Mouse (Mus musculus) C2C12 (cell line): ENCODE data around the gene Trpm1. TPM values are rescaled to one million over a fixed set of nuclear protein-coding genes. Genes with fewer than 3 reads are reported as not detected.

Experiments
- H3K27me3 ChIP-seq: one replicate; pipeline ENCODE4 v1.6.1; 2011; ENCODE audit not compliant: control insufficient read depth, insufficient read depth, insufficient read length
- H3K36me3 ChIP-seq: one replicate; pipeline ENCODE4 v1.6.1; 2011; ENCODE audit not compliant: control insufficient read depth, insufficient read depth
- H3K4me3 ChIP-seq: one replicate; pipeline ENCODE4 v1.5.1; 2011; ENCODE audit warnings: mild to moderate bottlenecking, control low read depth; ENCODE audit not compliant: poor library complexity, insufficient read depth, severe bottlenecking
- H3K79me2 ChIP-seq: one replicate; pipeline ENCODE4 v1.6.1; 2011; ENCODE audit not compliant: control insufficient read depth, insufficient read depth
- H3K79me3 ChIP-seq: one replicate; pipeline ENCODE4 v1.6.1; 2011; ENCODE audit warnings: low read depth, control low read depth
- H3ac ChIP-seq: one replicate; pipeline ENCODE3; 2011; ENCODE audit warnings: low read depth; ENCODE audit not compliant: control insufficient read depth, insufficient read length
- CEBPB ChIP-seq: IDR thresholded peaks from one replicate; pipeline ENCODE4 v1.6.1; 2011; ENCODE audit warnings: low read depth, mild to moderate bottlenecking, control low read depth, moderate library complexity
- CTCF ChIP-seq: IDR thresholded peaks from one replicate; pipeline ENCODE4 v1.5.1; 2011; ENCODE audit not compliant: control insufficient read depth, insufficient read depth, insufficient read length
- FOSL1 ChIP-seq: IDR thresholded peaks from one replicate; pipeline ENCODE4 v1.8.0; 2011; ENCODE audit warnings: mild to moderate bottlenecking, low read length; ENCODE audit not compliant: poor library complexity, insufficient read depth, severe bottlenecking
- MAX ChIP-seq: IDR thresholded peaks from one replicate; pipeline ENCODE4 v1.6.1; 2011; ENCODE audit warnings: mild to moderate bottlenecking, control low read depth
- MYOD1 ChIP-seq: IDR thresholded peaks from one replicate; pipeline ENCODE4 v1.6.1; 2011; ENCODE audit warnings: low read depth; ENCODE audit not compliant: control insufficient read depth, insufficient read length
- MYOG ChIP-seq: IDR thresholded peaks from one replicate; pipeline ENCODE4 v1.6.1; 2011; ENCODE audit not compliant: control insufficient read depth, insufficient read length; ENCODE audit errors: extremely low read depth
- USF1 ChIP-seq: IDR thresholded peaks from one replicate; pipeline ENCODE4 v1.6.1; 2011; ENCODE audit warnings: low read depth, mild to moderate bottlenecking, control low read depth, moderate library complexity
- polyA plus RNA-seq: library from polyadenylated mRNA; unstranded; fragments of >200 nt; fragmentation: generic; extraction: Trizol; gene quantifications from one replicate; pipeline ENCODE4 v1.2.1, GENCODE M21; 2012; ENCODE audit warnings: missing spikeins

The Trpm1 gene
- polyA plus RNA-seq, 1 experiment, result 0.02 TPM

DNA sequence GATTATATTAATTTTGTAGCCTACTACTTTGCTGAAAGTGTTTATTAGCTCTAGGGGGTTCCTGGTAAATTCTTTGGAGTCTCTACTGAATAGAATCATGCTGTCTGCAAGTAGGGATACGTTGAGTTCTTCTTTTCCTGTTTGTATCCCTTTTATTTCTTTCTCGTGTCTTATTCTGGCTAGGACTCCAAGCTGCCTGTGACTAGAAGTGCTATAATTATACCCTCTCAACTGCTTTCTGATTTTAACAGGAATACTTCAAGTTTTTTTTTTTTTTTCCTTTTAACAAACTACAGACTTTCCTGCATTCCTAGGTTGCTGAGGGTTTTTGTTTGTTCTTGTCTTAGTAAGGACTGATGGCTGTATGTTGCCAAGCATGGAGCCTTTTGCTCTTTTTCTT, 4.3 kb upstream of the Trpm1 start:
- Histone ChIP-seq H3K79me3 (no peaks in the 10 kb centered on the region), H3K36me3 (no peaks in the 10 kb centered on the region), H3K4me3 (no peak overlapping the region), H3ac (no peak overlapping the region), H3K27me3 (no peaks in the 10 kb centered on the region), H3K79me2 (no peaks in the 10 kb centered on the region)
- TF ChIP-seq CEBPB (no peak), USF1 (no peak), FOSL1 (no peak), MYOD1 (no peak), CTCF (no peak), MAX (no peak), MYOG (no peak)

DNA sequence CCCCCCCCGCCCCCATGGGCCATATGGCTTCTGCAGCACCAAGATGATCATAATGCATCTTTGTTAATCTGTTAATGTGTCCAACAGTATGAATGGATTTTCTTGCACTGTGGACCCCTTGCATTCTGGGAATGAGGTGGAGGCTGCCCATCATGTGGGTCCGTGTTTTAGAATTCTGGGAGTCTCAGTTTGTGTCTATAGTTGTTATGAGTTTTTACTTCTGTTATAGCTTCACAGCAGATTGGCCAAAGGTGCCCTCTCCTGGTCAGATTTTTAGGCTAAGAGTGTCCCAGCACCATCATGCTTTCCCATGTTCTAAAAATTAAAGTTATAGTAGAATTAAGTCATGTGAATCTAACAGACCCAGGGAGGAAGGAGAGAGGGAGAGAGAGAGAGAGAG, 3.9 kb upstream of the Trpm1 start:
- no peaks in the 10 kb centered on the region for H3K27me3 ChIP-seq
- no peak for TF ChIP-seq FOSL1
- no peak for TF ChIP-seq CTCF
- TF ChIP-seq MYOG, result no peak
- no peak for TF ChIP-seq CEBPB
- TF ChIP-seq USF1, result no peak
- TF ChIP-seq MYOD1, result no peak
- H3ac ChIP-seq, result no peak overlapping the region

DNA sequence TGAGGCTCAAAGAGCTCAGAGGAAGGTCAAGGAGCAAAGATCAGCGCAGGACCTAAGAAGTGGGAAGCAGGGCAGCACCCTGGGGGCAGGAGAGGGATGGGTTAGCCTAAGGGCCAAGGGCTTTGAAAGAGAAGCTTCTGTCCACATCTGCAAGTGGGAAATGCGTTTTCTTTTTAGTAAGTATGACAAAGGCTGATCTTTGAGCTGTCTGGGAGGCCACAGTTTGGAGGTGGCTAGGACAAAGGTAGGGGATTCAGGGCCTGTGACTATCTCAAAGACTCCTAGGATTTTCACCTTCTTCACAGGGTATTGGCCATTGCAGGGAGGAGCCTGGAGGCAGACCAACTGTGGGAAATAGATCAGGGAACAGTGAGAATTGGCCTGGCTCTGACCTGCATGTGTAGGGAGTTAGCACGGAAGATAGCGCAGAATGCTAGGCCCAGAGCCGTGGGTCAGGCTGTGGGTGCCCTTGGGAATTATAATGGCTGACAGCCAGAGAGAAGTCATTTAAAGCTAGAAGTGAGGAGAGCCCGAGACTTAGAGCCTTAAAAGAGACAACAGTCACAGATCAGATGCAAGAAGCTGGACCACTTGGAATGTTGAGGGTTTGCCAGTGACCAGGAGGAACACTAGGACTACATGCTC, 3.1 kb upstream of the Trpm1 start:
- TF ChIP-seq CTCF, result no peak
- TF ChIP-seq MAX, result no peak
- no peak for TF ChIP-seq FOSL1
- TF ChIP-seq USF1, result no peak
- no peak for TF ChIP-seq MYOD1
- no peak for TF ChIP-seq CEBPB
- TF ChIP-seq MYOG, result no peak
- no peaks in the 10 kb centered on the region for H3K36me3 ChIP-seq
- H3ac ChIP-seq, result no peak overlapping the region
- H3K79me2 ChIP-seq, result no peaks in the 10 kb centered on the region
- H3K27me3 ChIP-seq, result no peaks in the 10 kb centered on the region
- H3K79me3 ChIP-seq, result no peaks in the 10 kb centered on the region
- H3K4me3 ChIP-seq, result no peak overlapping the region

More for the DNA sequence above, 3.9 kb upstream of the Trpm1 start:
- Histone ChIP-seq H3K4me3 (no peak overlapping the region), H3K79me2 (no peaks in the 10 kb centered on the region), H3K79me3 (no peaks in the 10 kb centered on the region), H3K36me3 (no peaks in the 10 kb centered on the region)

DNA sequence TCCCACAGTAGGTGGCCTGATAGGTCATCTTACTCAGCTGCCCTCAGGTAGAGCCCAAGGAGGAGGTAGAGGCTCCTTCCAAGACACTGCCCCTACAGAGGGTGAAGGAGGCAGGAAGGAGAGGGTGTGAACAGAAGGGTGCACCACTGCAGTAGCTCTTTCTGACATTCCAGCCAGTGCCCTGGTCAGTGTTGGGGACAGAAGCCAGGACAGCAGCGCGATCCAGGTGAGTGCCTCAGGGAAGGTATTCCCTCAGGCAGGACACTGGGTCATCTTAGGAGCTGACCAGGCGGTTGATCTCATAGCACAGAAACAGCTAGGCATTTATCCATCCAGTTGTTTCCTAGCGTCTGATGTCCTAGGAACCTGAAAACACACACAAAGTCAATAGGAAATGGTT, 1.6 kb downstream of the Trpm1 start:
- Histone ChIP-seq H3ac (no peak overlapping the region), H3K79me2 (no peaks in the 10 kb centered on the region), H3K27me3 (no peaks in the 10 kb centered on the region), H3K79me3 (no peaks in the 10 kb centered on the region), H3K4me3 (no peak overlapping the region), H3K36me3 (no peaks in the 10 kb centered on the region)
- TF ChIP-seq MAX (no peak), CTCF (no peak), CEBPB (no peak), USF1 (no peak), MYOG (no peak), FOSL1 (no peak), MYOD1 (no peak)

DNA sequence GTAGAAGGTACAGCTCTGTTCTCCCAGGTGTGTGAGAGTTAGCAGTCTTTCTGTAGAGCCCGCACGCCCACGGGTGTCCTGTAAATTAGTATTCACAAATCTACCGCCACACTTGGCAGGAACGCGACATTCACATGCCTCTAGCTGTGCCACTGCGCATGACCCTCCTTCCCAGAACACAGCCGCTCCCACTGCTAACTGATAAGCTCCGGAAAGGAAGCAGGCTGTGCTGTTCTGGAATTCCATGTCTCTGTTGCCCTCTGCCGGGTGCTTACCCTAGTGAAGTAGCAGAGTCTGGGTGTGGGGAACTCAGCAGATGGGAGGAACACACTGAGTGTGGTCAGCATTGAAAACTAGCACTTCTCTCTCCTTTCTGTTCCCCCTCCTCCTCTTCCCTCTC, 2.1 kb downstream of the Trpm1 start:
- H3K27me3 ChIP-seq, result no peaks in the 10 kb centered on the region
- TF ChIP-seq CEBPB (no peak), CTCF (peak; percentile 58)
- no peaks in the 10 kb centered on the region for H3K36me3 ChIP-seq
- H3K79me3 ChIP-seq, result no peaks in the 10 kb centered on the region
- no peak overlapping the region for H3ac ChIP-seq
- H3K4me3 ChIP-seq, result no peak overlapping the region
- no peaks in the 10 kb centered on the region for H3K79me2 ChIP-seq

DNA sequence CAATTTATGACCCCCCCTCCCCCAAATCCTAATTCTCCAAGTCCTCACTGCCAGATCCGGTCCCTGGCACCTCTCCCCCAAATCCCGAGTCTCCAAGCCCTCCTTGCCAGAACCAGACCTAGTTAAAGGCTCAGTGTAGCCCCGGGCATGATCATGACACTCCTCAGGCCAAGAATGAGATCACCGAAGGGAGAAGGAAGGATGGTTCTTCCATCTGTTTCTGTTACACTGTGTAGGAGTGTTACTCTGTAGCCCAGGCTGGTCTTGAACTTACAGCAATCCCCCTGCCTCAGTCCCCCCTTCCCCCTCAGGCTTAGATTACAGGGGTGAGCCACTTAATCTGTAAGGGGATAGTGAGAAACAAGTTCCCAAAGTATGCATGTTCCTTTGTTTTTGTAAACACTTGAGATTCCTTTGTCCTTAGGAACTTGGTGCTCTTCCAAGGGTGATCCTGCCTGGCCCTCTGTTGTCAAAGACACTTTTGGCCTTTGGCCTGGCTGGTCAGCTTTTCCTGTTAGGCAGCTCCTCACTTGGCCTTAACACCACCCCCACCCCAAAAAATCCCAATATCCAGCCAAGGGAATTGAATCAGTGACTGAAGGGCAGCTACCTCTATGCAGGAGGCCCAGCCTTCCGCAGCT, 2.8 kb downstream of the Trpm1 start:
- H3K27me3 ChIP-seq, result no peaks in the 10 kb centered on the region
- no peaks in the 10 kb centered on the region for H3K79me2 ChIP-seq
- H3ac ChIP-seq, result no peak overlapping the region
- no peaks in the 10 kb centered on the region for H3K79me3 ChIP-seq
- H3K4me3 ChIP-seq, result no peak overlapping the region
- H3K36me3 ChIP-seq, result no peaks in the 10 kb centered on the region
- no peak for TF ChIP-seq CTCF
